Mouse (Mus musculus) bone marrow, adult 2 months (tissue): ENCODE measurements at regions not wholly inside any gene's neighbourhood (a gene's known extent, or its start where the extent isn't known, plus 50 kb on each side); places are given as distances from the start of the nearest gene placed in this dataset.

ENCODE experiments used
- CTCF ChIP-seq: fragments of 200-500 bp; IDR thresholded peaks from 2 replicates; pipeline ENCODE4 v1.5.1; 2011; ENCODE audit warnings: low read length, control low read depth; ENCODE audit not compliant: control insufficient read depth, insufficient read depth
- POLR2A ChIP-seq: fragments of 200-500 bp; IDR thresholded peaks from 2 replicates; pipeline ENCODE4 v1.6.1; 2011; ENCODE audit warnings: low read depth, mild to moderate bottlenecking, control low read depth, low read length, borderline replicate concordance; ENCODE audit not compliant: control insufficient read depth

DNA sequence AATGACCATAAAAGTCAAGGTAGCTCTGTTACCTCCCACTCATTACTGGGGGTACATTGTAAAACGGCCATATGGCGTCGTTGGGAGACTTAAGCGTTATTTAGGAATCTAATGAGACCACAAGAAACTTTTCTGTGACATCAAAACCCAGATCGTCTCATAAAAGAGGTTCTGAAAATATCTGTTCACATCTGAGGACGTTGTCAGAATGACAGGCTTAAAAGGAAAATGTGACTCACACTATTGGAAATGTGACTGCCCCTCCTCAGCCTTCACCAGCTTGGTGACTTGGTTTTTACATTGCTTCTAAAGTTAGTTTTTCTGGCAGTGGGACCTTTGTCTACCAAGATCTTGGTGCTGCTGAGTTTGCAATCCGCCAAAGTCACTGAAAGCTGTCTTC is 252.9 kb downstream of the Etnk1 start:
- TF ChIP-seq CTCF (no peak), POLR2A (no peak)
